Mouse (Mus musculus) kidney, postnatal 14 days (tissue): ENCODE results near the gene Tpt1.
A peak's percentile ranks its signal among the peaks of the same experiment; 100 is the strongest.
"Not testable (repeated sequence)": the region's sequence is repeated elsewhere in the genome, so short reads cannot be mapped to it uniquely, and the experiment has no call there.

Experiments
- DNase-seq: peaks from one replicate; pipeline ENCODE4 v3.0.0; 2022; ENCODE audit warnings: mixed read lengths

The Tpt1 gene

DNA sequence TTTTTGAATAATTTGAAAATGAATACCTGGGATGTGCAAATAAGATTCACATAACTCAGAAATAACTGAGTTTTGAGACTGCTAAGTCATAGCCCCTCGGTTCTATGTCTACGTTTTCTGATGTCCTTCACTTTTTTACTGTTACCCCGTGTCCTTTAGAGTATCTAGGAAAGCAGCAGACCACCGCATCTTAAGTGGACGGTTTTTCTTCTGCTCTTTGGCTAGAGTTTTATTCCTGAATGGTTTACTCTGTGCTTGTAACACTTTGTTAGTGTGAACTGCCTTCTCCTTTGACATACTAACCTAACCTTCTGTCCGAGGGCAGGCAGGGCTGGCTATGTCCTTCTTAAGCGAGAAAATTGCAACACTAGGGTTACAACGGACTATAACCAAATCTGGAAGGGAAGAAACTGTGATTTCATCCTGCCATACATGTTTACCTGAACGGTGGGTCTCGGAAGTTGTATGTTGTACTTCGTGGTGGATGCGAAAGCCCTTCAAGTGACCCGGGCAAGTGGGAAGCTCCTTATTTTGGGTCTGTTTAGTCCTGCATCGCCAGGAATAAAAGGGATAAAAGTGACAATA lies 690 bp upstream of the Tpt1 start:
- no peak for DNase-seq

DNA sequence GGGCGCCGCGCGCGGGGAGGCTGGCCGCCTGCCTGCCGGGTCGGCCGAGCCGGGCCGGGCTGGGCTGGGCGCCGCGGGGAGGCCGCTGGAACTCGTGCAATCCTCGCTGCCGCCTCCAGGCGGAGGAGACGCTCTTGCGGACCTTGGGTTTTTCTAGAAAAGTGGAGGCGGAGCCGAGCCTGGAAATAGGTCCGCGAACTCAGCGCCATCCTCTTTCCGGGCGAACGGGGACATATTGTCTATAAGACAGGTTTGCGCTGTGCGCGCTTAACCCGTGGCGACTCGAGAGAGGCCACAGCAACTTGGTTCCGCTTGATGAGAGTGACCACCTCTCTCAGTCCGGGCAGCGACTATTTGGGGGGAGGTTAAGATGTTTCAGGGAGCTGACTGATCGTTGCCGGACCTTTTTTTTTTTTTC lies 814 bp downstream of the Tpt1 start:
- peak; percentile 93 for DNase-seq

DNA sequence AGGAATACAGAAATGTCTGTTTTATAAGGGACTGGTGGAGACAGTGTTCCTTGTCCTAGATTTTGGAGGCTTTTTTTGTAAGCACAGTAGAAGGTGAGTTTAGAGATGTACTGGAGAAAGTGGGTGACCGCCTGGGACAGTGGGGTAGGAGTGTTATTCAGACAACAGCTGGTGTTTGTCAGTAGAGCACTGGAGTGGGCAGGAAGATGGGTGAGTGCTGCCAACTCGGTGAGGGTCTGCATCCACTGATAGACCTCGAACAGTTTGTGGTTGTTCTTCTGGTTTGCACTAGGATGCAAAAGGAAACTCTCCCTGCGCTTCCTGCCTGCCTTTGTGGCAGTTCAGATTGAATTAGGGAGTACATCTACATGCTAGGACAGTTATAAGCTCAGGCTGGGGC lies 2.8 kb downstream of the Tpt1 start:
- DNase-seq, result no peak

DNA sequence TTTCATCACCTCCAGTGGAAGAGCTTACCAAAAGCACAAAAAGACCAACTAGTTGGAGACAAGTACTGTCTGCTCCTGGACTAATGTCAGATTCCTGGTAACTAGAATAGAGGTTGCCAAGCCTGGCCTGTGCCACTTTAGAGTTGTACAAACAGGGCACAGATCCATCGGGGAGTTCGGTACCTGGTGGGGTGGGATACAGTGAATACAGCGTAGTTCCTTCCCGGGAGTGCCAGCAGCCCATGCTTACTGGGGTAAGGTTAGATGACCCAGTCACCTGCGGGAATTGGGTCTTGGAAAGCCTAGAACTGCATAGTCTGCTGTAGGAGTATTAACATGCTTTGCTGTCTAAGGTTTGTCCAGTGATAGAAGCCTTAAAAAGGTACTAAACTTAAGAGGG lies 3.6 kb downstream of the Tpt1 start:
- no peak for DNase-seq

DNA sequence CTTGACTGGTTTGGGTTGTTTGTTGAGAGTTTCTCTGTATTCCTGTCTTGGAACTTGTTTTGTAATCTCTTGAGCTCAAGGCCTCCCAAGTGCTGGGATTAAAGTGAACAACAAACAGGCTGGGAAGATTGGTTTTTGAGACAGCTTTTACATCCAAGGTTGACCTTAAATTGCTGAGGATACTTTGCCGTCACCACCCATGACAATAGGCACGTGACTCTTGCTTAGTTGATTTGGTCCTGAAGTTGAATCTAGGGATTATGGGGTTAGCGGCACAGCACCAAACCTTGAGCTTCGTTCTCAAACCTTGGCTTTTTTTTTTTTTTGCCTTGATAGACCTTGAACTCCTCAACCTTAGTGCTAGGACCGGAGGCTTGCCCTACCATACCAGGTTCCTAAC lies 4.3 kb downstream of the Tpt1 start:
- no peak for DNase-seq

DNA sequence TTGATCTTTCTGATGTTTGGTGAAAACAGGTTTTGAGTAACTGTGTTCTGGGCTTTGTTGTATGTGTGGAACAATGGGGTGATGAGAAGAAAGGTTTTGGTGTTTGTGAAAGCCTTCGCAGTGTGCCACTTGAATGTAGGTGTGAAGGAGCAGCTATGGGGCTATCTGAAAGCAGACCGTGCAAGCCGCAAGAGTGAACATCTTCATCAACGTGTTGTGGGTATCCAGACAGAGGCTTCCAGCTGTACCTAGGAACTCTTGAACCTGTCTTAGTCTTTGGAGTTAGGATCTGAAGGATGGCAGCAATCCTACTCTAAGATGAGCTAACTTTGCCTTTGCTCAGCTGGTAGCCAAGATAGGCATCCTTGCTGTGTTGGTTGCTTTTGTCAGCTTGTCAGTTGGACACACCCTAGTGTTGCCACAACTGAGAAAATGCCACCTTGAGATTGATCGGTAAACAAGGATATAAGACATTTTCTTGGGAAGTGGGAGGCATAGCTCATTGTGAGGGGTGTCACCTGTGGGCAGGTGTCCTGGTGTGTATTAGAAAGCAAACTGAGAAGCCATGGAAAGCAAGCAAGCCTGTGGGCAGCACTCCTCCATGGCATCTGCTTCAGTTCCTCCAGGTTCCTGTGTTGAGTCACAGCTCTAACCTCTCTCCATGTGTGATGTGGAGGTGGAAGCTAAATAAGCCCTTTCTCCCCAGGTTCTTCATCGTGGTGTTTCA lies 5.1 kb downstream of the Tpt1 start:
- no peak for DNase-seq

DNA sequence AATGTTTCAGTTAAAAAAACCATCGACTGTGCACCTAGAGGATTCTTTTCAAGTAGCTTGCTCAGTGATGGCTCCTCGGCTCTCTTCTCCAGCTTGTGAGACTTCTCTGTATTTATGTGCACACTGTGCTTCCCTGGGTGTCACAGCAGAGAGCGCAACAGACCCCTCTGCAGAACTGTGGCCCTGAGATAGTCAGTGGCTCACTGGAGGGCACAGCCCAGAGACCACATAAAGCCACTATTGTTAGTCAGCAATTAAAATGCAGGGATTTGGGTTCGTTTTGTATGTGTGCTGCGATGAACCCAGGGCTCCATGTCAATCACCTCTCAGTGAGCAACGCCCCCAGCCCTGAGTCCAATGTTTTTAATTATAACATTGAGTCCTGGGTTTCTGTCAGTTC lies 5.9 kb downstream of the Tpt1 start:
- no peak for DNase-seq

DNA sequence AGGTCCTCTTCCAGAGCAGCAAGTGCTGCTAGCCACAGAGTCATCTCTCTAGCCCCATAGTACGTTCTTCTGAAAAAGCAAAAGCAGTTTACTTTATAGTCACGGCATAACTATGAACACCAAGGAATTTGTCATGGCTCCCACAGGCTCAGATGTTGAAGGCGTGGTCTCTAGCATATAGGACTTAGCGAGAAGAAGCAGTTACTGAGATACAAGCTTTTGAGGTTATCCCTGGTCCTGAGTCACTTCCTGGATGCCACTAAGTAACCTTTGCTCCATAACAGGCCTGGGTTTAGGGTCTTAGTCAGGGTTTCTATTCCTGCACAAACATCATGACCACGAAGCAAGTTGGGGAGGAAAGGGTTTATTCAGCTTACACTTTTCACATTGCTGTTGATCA lies 7.1 kb downstream of the Tpt1 start:
- DNase-seq, result no peak

DNA sequence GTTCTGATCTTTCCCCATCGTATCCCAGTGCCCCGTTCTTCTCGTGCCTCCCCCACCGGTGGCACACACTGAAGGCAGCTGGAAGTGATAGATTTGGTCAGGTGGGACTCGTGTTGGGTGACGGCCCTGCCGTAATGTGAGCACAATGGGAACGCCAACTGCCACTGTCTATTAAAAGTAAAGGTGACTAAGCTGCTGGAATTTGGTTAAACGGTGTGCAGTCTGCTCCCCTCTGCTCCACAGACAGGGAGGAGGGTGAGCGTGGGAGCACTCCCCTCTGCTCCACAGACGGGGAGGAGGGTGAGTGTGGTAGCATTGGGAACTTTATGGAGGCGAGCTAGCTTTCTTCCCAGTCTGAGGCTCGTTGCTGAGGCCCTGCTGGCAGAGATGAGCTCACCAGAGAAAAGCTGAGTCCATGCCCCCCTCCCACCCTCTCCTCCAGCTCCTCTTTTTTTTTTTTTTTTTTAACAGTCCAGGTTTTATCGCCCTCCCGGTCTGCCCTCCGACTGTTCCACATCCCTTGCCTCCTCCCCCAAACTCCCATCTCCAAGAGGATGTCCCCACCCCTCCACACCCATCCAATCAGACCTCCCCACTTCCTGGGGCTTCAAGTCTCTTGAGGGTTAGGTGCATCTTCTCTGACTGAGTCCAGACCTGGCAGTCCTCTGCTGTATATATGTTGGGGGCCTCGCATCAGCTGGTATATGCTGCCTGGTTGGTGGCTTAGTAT lies 10.5 kb downstream of the Tpt1 start:
- no peak for DNase-seq

DNA sequence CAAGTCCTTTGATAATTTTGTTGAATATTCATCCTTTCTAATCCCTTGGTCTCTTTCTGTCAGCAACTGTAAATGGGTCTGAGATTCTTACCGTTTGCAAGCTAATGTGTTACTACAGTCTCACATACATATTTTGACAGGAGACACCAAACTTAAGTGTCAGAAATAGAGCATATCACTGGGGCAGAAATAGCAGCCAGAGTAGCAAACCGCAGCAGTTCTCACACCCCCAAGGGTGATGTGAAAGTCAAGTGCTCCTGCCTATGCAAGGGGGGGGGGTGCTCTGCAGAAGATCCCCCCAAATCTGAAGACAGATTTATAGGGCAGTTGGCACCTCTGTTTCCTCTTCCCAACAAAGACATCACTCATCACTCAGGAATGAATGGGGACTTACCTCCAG lies 13.3 kb downstream of the Tpt1 start:
- no peak for DNase-seq

DNA sequence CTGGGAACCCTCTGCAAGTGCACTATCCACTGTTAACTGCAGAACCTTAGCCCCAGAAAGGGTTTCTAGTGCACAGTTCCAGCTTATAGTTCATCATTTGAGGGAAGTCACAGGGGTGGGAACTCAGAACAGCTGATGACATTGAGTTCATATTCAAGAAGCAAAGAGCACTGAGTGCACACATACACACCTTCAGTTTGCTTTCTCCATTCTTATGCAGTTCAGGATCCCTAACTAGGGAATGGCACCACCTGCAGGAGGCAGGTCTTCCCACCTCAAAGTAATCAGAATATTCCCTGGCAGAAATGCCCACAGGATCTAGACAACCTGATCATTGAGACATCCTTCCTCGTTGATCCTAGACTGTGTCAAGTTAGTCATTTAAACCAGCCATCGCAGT lies 14.7 kb downstream of the Tpt1 start:
- DNase-seq, result no peak

DNA sequence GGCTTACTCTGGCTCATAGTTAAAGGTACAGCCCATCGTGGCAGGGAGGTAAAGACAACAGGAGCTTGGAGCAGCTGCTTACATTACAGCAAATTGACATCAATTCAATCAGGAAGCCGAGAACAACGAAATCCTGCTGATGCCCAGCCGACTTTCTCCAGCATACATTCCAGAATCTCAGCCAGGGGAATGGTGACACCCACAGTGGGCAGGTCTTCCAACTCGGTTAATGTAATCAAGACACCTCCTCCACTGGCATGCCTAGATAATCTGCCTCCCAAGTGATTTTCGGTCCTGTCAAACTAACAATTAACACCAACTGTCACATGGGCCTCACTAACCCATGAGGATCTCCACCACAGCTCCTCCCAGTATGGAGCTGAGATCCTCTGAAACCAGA lies 17.8 kb downstream of the Tpt1 start:
- DNase-seq, result no peak

DNA sequence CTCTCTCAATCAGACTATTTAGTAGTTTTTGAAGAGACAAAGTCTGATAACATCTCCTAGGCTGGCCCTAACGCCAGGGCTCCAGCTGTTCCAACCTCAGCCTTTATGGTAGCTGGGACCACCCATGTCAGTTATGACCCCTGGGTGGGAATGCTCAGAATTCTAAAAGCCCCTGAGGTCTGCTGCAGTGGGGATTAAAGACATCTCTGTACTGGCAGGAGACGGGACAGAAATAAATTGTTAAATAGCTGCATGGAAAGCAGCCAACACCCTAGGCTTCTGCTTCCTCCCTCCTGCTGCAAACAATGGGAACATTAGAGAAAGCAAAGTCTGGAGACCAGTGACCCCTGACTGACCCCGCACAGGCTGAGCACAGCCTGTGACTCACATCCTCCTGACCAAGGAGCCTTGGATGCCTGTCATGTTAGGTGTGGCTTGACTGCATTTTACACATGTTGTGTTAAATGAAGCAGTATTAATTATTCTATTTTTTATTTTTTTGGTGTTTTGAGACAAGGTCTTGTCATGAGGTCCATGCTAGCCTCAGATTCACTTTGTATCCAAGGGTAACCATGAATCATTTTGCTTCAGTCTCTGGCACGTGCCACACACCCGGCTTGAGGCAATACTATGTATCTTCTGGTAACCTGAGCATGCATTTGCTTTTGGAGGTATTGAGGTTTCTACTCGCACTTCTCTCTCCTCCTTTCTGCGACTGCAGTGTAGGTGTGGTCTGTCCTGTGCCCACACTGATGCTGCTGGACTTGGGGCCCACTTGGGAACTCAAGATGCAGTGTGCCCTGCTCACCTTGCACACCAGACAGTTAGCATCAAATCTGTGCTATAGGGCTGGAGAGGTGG lies 18.9 kb downstream of the Tpt1 start:
- DNase-seq, result peak; percentile 91

DNA sequence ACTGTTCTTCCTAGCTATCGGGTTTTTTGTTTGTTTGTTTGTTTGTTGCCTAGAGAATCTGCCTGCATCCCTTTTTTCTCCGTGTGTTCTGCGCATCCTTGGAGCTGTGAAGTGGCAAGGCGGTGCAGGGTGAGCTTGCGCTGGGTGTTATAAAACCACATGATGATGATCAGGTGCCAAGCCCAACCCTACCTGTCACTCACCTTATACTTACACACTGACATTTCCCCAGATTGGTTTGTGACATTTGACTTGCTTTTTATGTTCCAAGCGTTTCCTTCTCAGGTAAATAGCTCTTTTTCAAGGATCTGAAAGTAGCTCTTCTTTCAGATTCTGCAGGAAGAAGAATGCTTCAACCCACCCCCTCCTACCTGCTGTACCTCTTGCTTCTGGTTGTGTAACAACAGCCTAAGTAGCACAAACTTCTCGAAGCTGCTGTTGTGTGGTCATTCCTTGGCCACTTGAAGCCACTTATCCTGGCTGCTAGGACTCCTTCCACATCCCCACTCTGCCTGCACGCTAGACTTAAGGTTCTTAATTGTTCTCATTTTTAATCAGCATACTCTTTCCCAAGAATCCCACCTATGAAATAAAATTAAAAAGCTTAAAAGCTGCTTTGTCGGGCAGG lies 21.9 kb downstream of the Tpt1 start:
- no peak for DNase-seq

DNA sequence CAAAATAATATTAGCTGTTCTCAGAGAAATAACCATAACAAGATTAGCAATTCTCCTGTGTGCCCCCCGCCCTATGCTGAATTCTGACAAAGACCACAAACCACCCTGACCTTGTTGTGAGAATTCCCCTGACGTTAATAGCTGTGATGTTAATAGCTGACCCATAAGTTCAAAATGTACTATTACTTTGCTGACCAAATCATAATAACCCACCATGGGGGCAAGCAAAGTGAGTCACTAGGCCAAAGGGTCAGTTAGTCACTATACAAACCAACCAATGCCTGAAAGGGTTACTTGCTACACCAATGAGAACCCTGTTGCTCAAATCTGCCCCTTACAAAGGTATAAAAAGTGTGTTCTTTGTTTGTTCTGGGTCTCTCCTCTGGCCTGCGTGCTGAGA lies 23.1 kb downstream of the Tpt1 start:
- not testable (repeated sequence) for DNase-seq

DNA sequence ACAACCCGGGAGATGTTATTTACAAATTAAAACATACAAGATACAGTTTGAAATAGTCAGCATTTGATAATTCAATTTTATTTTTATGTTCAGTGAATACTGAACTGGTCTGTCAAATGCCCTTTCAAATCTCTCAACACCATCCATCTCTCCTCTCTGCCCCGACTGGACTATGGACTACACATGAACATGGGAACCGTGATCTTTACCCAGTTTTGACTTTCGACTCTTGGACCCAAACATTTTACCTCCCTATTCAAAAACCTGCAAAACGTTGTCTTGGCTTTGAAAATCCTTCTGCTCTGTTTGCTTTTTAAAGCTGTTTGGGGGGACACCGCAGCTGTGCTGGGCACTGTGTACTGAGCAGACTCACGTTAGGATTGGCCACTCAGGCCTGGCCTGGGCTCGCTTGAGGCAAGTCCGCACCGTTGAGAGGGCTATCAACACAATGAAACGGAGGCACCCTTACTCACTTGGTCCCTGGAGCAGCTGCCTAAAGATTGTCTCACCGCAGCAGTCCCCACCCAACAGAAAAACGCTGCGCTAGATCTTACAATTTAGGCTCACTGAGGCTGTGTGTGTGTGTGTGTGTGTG lies 25.0 kb downstream of the Tpt1 start:
- DNase-seq, result peak; percentile 29

DNA sequence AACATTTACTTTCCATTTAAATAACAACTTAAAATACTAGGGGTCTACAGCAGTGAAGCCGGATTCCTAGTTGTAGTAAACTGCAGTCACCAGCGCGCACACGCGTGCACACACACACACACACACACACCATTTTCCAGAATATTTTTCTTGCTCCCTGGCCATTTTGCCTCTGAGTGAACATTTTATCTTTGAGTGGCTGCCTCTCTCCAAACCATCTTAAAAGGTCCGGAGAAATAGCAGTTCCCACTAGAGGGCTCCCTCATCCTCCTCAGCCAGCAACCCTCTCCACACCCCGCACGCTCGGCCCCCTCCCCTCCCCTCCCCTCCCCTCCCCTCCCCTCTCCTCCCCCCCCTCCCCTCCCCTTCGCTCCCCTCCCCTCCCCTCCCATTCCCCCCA lies 25.7 kb downstream of the Tpt1 start:
- DNase-seq, result peak; percentile 66

DNA sequence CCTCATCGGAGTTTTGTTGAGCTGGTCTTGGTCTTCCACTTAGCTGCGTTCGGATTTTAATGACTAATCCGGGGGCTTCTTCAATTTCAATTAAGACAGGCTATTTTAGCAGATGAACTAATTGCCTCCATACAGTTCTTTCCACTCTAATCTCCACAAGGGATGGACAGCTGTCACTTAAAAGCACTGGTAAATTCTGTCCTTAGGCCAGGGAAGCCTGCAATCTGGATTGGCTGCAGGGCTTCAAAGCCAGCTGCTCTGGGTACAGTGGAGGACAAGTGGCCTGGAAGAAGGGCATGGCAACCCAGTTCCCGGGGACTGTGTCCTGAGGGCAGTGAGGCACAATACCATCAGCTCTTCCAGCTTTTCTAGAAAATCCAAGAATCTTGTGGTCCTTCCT lies 26.2 kb downstream of the Tpt1 start:
- DNase-seq, result no peak

DNA sequence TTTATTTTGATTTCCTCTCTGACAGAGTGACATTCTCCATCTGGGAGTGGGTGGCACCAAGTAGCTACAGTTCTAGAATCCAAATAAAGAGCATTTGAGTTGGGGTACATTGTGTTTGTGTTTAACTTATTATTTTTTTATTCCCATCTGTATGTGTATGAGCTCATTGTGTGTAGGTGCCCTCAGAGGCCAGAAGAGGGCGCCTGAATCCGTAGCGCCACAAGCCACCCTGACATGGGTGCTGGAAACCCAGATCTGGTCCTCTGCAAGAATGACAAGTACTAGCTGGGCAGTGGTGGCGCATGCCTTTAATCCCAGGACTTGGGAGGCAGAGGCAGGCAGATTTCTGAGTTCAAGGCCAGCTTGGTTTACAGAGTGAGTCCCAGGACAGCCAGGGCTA lies 26.9 kb downstream of the Tpt1 start:
- no peak for DNase-seq

DNA sequence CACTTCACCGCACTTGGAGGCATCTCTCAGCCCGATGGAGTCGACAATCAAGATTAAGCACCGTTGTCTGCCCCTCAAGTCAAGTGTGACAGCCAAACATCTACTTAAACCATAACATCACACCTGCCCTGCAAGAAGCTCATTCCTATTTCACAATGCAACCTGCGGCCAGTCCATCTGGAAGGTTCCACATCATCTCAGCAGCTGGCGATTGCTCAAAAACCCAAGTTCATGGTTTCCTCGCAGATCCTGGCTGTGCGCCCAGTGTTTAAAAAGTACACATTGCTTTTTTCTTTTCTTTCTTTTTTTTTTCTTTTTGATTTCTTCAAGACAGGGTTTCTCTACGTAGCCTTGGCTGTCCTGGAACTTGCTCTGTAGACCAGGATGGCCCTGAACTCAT lies 28.7 kb downstream of the Tpt1 start:
- peak; percentile 66 for DNase-seq

DNA sequence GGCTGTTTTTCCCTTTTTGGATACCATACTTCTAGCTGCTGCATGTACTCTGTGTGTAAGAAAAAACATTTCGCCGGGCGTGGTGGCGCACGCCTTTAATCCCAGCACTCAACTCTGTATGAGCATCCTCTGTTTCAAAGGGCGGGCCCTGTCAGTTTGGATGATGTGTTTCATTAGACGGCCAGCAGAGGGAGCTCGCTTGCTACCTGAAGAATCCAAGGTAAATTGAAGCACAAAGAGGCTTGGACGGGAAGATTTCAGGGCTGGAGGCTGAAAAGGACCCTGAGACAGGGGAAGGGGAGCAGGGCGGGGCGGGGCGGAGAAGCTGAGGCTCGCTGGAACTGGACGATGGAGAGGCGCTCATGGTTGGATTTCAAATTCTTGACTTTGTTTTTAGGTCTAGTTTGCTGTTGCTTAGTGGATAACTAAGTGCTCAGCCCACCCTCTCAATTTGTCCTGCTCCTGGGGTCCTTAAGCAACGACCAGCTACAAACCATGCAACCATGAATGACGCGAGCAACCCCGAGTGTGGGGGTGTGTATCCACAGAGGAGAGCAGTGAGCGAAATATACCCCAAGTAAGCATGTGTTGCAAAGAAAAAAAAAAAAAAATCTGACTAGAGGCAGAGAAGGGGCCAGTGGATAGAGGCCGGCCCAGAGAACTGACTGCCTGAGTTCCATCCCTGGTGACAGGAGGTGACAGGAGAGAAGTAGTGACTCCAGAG lies 31.6 kb downstream of the Tpt1 start:
- DNase-seq, result peak; percentile 84

DNA sequence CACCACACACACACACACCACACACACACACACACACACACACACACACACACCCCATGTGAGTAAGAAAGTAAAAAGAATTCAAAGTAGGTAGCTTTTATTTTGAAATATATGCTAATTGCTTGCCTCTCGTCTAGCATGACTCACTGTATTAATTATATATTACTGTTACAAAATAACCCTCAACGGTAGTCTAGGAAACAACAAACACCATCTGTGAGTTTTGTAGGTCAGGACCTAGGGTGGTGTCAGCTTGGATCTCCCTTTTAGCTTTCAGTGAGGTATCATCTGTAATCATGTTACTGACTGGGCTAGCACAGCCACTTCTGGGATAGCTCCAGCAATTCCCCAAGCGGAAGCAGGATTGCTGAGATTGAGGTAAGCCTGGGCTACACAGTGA lies 32.4 kb downstream of the Tpt1 start:
- no peak for DNase-seq
